Mouse (Mus musculus) left cerebral cortex, postnatal 10 days (tissue): ENCODE measurements at regions not wholly inside any gene's neighbourhood (a gene's known extent, or its start where the extent isn't known, plus 50 kb on each side); places are given as distances from the start of the nearest gene placed in this dataset.

Experiments used
- DNase-seq, 2 experiments: peaks; one replicate each; pipeline ENCODE4 v3.0.0; 2021 to 2022; ENCODE audit warnings: low spot score in 2 of 2, mixed read lengths in 1 of 2; ENCODE audit errors: extremely low spot score in 1 of 2
- intact Hi-C: fragments of 180-260 bp; cut with DNase I; formaldehyde crosslinking; loops from one replicate; pipeline ENCODE4 v1.15.1; 2025

- intact Hi-C loops: no loop called here
- DNase-seq: no peak
These were observed 644.0 kb downstream of the Sqor start for GRCm38 (mm10) chr2:123409075-123409474.

- DNase-seq: no peak
These were observed 631.6 kb upstream of the Sema6d start for GRCm38 (mm10) chr2:123458034-123458677.

GRCm38 (mm10) chr2:123473840-123474239 lies 615.9 kb upstream of the Sema6d start:
- no peak for DNase-seq

More at GRCm38 (mm10) chr2:123458034-123458677, 631.6 kb upstream of the Sema6d start:
- intact Hi-C loops: no loop called here

GRCm38 (mm10) chr2:123486681-123487080 lies 603.1 kb upstream of the Sema6d start:
- no peak for DNase-seq
- intact Hi-C loops: no loop called here

More at GRCm38 (mm10) chr2:123473840-123474239, 615.9 kb upstream of the Sema6d start:
- intact Hi-C loops: no loop called here

- DNase-seq: no peak
- intact Hi-C loops: no loop called here
These were observed 583.6 kb upstream of the Sema6d start for GRCm38 (mm10) chr2:123506162-123506561.

- no peak for DNase-seq
These were observed 582.7 kb upstream of the Sema6d start for GRCm38 (mm10) chr2:123507095-123507494.

GRCm38 (mm10) chr2:123528915-123529314 lies 560.9 kb upstream of the Sema6d start:
- intact Hi-C loops: no loop called here
- peak in 1 of 2 experiments; percentile 28 for DNase-seq

More at GRCm38 (mm10) chr2:123507095-123507494, 582.7 kb upstream of the Sema6d start:
- intact Hi-C loops: no loop called here

- DNase-seq: peak; percentile 18 to 23
- intact Hi-C loops: no loop called here
These were observed 556.6 kb upstream of the Sema6d start for GRCm38 (mm10) chr2:123532946-123533791.

GRCm38 (mm10) chr2:123551249-123551850 lies 538.4 kb upstream of the Sema6d start:
- intact Hi-C loops: no loop called here
- DNase-seq: no peak

GRCm38 (mm10) chr2:123558123-123558650 lies 531.6 kb upstream of the Sema6d start:
- intact Hi-C loops: no loop called here
- no peak for DNase-seq
